Mouse (Mus musculus) MEL (cell line): Measurements from ENCODE around the gene Cdr2l. TPM values are rescaled to one million over a fixed set of nuclear protein-coding genes. Genes with fewer than 3 reads are reported as not detected.
A peak's percentile ranks its signal among the peaks of the same experiment; 100 is the strongest.

Experiments
- DNase-seq: peaks from one replicate; pipeline ENCODE4 v3.0.0; 2011; ENCODE audit warnings: low read depth, low spot score
- H3K27ac ChIP-seq: 2 replicates; pipeline ENCODE4 v1.5.1; 2012; ENCODE audit warnings: low read depth, mild to moderate bottlenecking, control low read depth, low read length, moderate library complexity; ENCODE audit not compliant: control insufficient read depth
- H3K27me3 ChIP-seq, 2 experiments: fragments of 150-350 bp in 1 of 2; sonication (generic) in 1 of 2; 2 replicates each; pipeline ENCODE4 v1.6.1; 2012; ENCODE audit warnings: low read length in 2 of 2, mild to moderate bottlenecking in 2 of 2, improper control_type of control experiment in 1 of 2, moderate library complexity in 1 of 2; ENCODE audit not compliant: insufficient read depth in 2 of 2, control insufficient read depth in 1 of 2
- H3K36me3 ChIP-seq, 2 experiments: 2 replicates each; pipeline ENCODE4 v1.6.1; 2012 to 2014; ENCODE audit warnings: low read length in 2 of 2, improper control_type of control experiment in 1 of 2, inconsistent platforms in 1 of 2, mild to moderate bottlenecking in 1 of 2; ENCODE audit not compliant: insufficient read depth in 2 of 2, control insufficient read depth in 1 of 2
- H3K4me1 ChIP-seq, 2 experiments: fragments of 150-350 bp in 1 of 2; sonication (generic) in 1 of 2; 2 replicates each; pipeline ENCODE4 v1.6.1; 2012; ENCODE audit warnings: low read length in 2 of 2, improper control_type of control experiment in 1 of 2, mild to moderate bottlenecking in 1 of 2; ENCODE audit not compliant: insufficient read depth in 2 of 2, control insufficient read depth in 1 of 2
- H3K4me3 ChIP-seq, 2 experiments: fragments of 150-350 bp in 1 of 2; sonication (generic) in 1 of 2; 2 replicates each; pipeline ENCODE4 v1.5.1; 2012; ENCODE audit warnings: low read depth in 2 of 2, low read length in 2 of 2, mild to moderate bottlenecking in 2 of 2, moderate library complexity in 2 of 2, control low read depth in 1 of 2, improper control_type of control experiment in 1 of 2; ENCODE audit not compliant: control insufficient read depth in 1 of 2, insufficient read depth in 1 of 2
- H3K79me2 ChIP-seq: 2 replicates; pipeline ENCODE4 v1.6.1; 2012; ENCODE audit warnings: mild to moderate bottlenecking, low read length, moderate library complexity; ENCODE audit not compliant: control insufficient read depth, poor library complexity, insufficient read depth
- H3K9ac ChIP-seq: 2 replicates; pipeline ENCODE4 v1.6.1; 2012; ENCODE audit warnings: low read depth, mild to moderate bottlenecking, control low read depth, low read length, moderate library complexity; ENCODE audit not compliant: control insufficient read depth, poor library complexity, severe bottlenecking
- H3K9me3 ChIP-seq: fragments of 150-350 bp; sonication (generic); replicated peaks from 2 replicates; pipeline ENCODE4 v1.6.1; 2012; ENCODE audit warnings: mild to moderate bottlenecking, low read length, improper control_type of control experiment, moderate library complexity; ENCODE audit not compliant: insufficient read depth
- BHLHE40 ChIP-seq: IDR thresholded peaks from 2 replicates; pipeline ENCODE4 v1.6.1; 2012; ENCODE audit warnings: low read depth, mild to moderate bottlenecking, inconsistent platforms, low read length, improper control_type of control experiment, borderline replicate concordance
- CHD1 ChIP-seq: IDR thresholded peaks from 2 replicates; pipeline ENCODE4 v1.6.1; 2012; ENCODE audit warnings: low read depth, mild to moderate bottlenecking, inconsistent platforms, low read length, improper control_type of control experiment
- CTCF ChIP-seq, 3 experiments: IDR thresholded peaks in 2 of 3; conservative IDR thresholded peaks in 1 of 3; 2 replicates each; pipeline ENCODE4 v1.5.1; 2011 to 2012; ENCODE audit warnings: low read length in 3 of 3, low read depth in 2 of 3, mild to moderate bottlenecking in 2 of 3, improper control_type of control experiment in 1 of 3, inconsistent platforms in 1 of 3, mixed read lengths in 1 of 3, moderate library complexity in 1 of 3; ENCODE audit not compliant: control insufficient read depth in 1 of 3, insufficient read depth in 1 of 3, poor library complexity in 1 of 3, severe bottlenecking in 1 of 3
- E2F4 ChIP-seq: IDR thresholded peaks from 2 replicates; pipeline ENCODE4 v1.6.1; 2011; ENCODE audit warnings: low read depth, low read length, improper control_type of control experiment, borderline replicate concordance
- ELF1 ChIP-seq: IDR thresholded peaks from 2 replicates; pipeline ENCODE4 v1.6.1; 2014; ENCODE audit warnings: low read depth, mild to moderate bottlenecking, inconsistent platforms, low read length, improper control_type of control experiment, moderate library complexity
- EP300 ChIP-seq, 2 experiments: IDR thresholded peaks; 2 replicates each; pipeline ENCODE4 v1.6.1; 2011; ENCODE audit warnings: improper control_type of control experiment in 2 of 2, low read length in 2 of 2, low read depth in 1 of 2, mild to moderate bottlenecking in 1 of 2
- ETS1 ChIP-seq: IDR thresholded peaks from 2 replicates; pipeline ENCODE4 v1.6.1; 2012; ENCODE audit warnings: low read depth, mild to moderate bottlenecking, inconsistent platforms, low read length, improper control_type of control experiment, moderate library complexity
- GABPA ChIP-seq: IDR thresholded peaks from 2 replicates; pipeline ENCODE4 v1.6.1; 2012; ENCODE audit warnings: low read depth, mild to moderate bottlenecking, inconsistent platforms, low read length, improper control_type of control experiment, moderate library complexity
- HCFC1 ChIP-seq: IDR thresholded peaks from 2 replicates; pipeline ENCODE4 v1.6.1; 2012; ENCODE audit warnings: low read depth, mild to moderate bottlenecking, inconsistent platforms, low read length, improper control_type of control experiment, moderate library complexity
- KAT2A ChIP-seq: conservative IDR thresholded peaks from 2 replicates; pipeline ENCODE4 v1.6.1; 2012; ENCODE audit warnings: low read depth, low read length, improper control_type of control experiment, inconsistent platforms
- MAX ChIP-seq: IDR thresholded peaks from 2 replicates; pipeline ENCODE4 v1.6.1; 2011; ENCODE audit warnings: low read length, improper control_type of control experiment
- MEF2A ChIP-seq: IDR thresholded peaks from 2 replicates; pipeline ENCODE4 v1.6.1; 2014; ENCODE audit warnings: low read depth, mild to moderate bottlenecking, inconsistent platforms, low read length, improper control_type of control experiment; ENCODE audit not compliant: poor library complexity, insufficient replicate concordance, severe bottlenecking; ENCODE audit errors: extremely low read depth
- MXI1 ChIP-seq: IDR thresholded peaks from 2 replicates; pipeline ENCODE4 v1.6.1; 2011; ENCODE audit warnings: mild to moderate bottlenecking, low read depth, low read length, improper control_type of control experiment
- POLR2A ChIP-seq, 2 experiments: IDR thresholded peaks; 2 replicates each; pipeline ENCODE4 v1.6.1; 2011 to 2012; ENCODE audit warnings: low read length in 2 of 2, mild to moderate bottlenecking in 2 of 2, control low read depth in 1 of 2, improper control_type of control experiment in 1 of 2, low read depth in 1 of 2, moderate library complexity in 1 of 2; ENCODE audit not compliant: control insufficient read depth in 1 of 2, insufficient read depth in 1 of 2, poor library complexity in 1 of 2
- POLR2AphosphoS2 ChIP-seq: IDR thresholded peaks from 2 replicates; pipeline ENCODE4 v1.6.1; 2011; ENCODE audit warnings: low read length, improper control_type of control experiment
- POLR2AphosphoS5 ChIP-seq: IDR thresholded peaks from 2 replicates; pipeline ENCODE4 v1.6.1; 2012; ENCODE audit warnings: low read depth, borderline replicate concordance, mild to moderate bottlenecking, inconsistent platforms, low read length, moderate library complexity, mixed read lengths
- RAD21 ChIP-seq: IDR thresholded peaks from 2 replicates; pipeline ENCODE4 v1.6.1; 2011; ENCODE audit warnings: mild to moderate bottlenecking, low read depth, low read length, improper control_type of control experiment
- RCOR1 ChIP-seq: IDR thresholded peaks from 2 replicates; pipeline ENCODE4 v1.6.1; 2012; ENCODE audit warnings: low read depth, mild to moderate bottlenecking, inconsistent platforms, low read length, improper control_type of control experiment
- SMC3 ChIP-seq: IDR thresholded peaks from 2 replicates; pipeline ENCODE4 v1.6.1; 2011; ENCODE audit warnings: low read depth, low read length, improper control_type of control experiment
- TAL1 ChIP-seq: IDR thresholded peaks from 2 replicates; pipeline ENCODE4 v1.6.1; 2012; ENCODE audit warnings: mild to moderate bottlenecking, inconsistent platforms, low read length, moderate library complexity, mixed read lengths
- TBP ChIP-seq: IDR thresholded peaks from 2 replicates; pipeline ENCODE4 v1.8.0; 2011; ENCODE audit warnings: low read depth, low read length, improper control_type of control experiment
- TCF12 ChIP-seq: IDR thresholded peaks from 2 replicates; pipeline ENCODE4 v1.6.1; 2014; ENCODE audit warnings: low read depth, mild to moderate bottlenecking, inconsistent platforms, low read length, improper control_type of control experiment, moderate library complexity
- UBTF ChIP-seq: IDR thresholded peaks from 2 replicates; pipeline ENCODE4 v1.6.1; 2012; ENCODE audit warnings: low read depth, mild to moderate bottlenecking, inconsistent platforms, low read length, improper control_type of control experiment, moderate library complexity, borderline replicate concordance; ENCODE audit not compliant: insufficient read depth
- USF1 ChIP-seq: IDR thresholded peaks from 2 replicates; pipeline ENCODE4 v1.6.1; 2014; ENCODE audit warnings: low read depth, mild to moderate bottlenecking, inconsistent platforms, low read length, improper control_type of control experiment, moderate library complexity
- USF2 ChIP-seq, 2 experiments: IDR thresholded peaks; 2 replicates each; pipeline ENCODE4 v1.6.1; 2011 to 2012; ENCODE audit warnings: improper control_type of control experiment in 2 of 2, low read length in 2 of 2, borderline replicate concordance in 1 of 2, inconsistent platforms in 1 of 2, low read depth in 1 of 2, mild to moderate bottlenecking in 1 of 2; ENCODE audit not compliant: insufficient read depth in 1 of 2
- ZC3H11A ChIP-seq: IDR thresholded peaks from 2 replicates; pipeline ENCODE4 v1.6.1; 2012; ENCODE audit warnings: low read depth, mild to moderate bottlenecking, inconsistent platforms, low read length, improper control_type of control experiment
- ZKSCAN1 ChIP-seq: IDR thresholded peaks from 2 replicates; pipeline ENCODE4 v1.6.1; 2012; ENCODE audit warnings: low read depth, mild to moderate bottlenecking, inconsistent platforms, low read length, improper control_type of control experiment, moderate library complexity
- ZMIZ1 ChIP-seq: IDR thresholded peaks from 2 replicates; pipeline ENCODE4 v1.6.1; 2012; ENCODE audit warnings: low read depth, mild to moderate bottlenecking, inconsistent platforms, low read length, improper control_type of control experiment, moderate library complexity
- ZNF384 ChIP-seq: IDR thresholded peaks from 2 replicates; pipeline ENCODE4 v1.6.1; 2012; ENCODE audit warnings: low read depth, mild to moderate bottlenecking, inconsistent platforms, low read length, improper control_type of control experiment
- polyA plus RNA-seq, 2 experiments: library from polyadenylated mRNA; stranded (reverse) in 1 of 2; unstranded in 1 of 2; fragments of >175 nt in 1 of 2; fragments of >200 nt in 1 of 2; gene quantifications; 2 replicates each; pipeline versions ENCODE4 v1.2.1 to v1.2.4; 2012; ENCODE audit warnings: low replicate concordance in 2 of 2, low read depth in 1 of 2; ENCODE audit not compliant: insufficient read length in 2 of 2, insufficient read depth in 1 of 2, missing spikeins in 1 of 2
- total RNA-seq: library from RNA; depleted of rRNA; stranded (reverse); fragments of 300-350 nt; gene quantifications from 2 replicates; pipeline ENCODE4 v1.2.3, GENCODE M21; 2012

Cdr2l gene
- total and polyA plus RNA-seq, 3 experiments = 5.2 to 8.2 TPM; not detected in 1

- H3K36me3 ChIP-seq = peaks cover 0 to 2% of the 10 kb centered on the region in 2 experiments; a peak in 1 of 4 replicates
- peaks cover 2 to 21% of the 10 kb centered on the region in 2 experiments; a peak in 2 of 4 replicates for H3K4me1 ChIP-seq
- H3K4me3 ChIP-seq = peak overlapping the region; percentile 42 to 59
- no peak overlapping the region for H3K27ac ChIP-seq
- no peaks in the 10 kb centered on the region for H3K27me3 ChIP-seq
- no peaks in the 10 kb centered on the region for H3K79me2 ChIP-seq
- no peak for TF ChIP-seq ETS1
- no peak for TF ChIP-seq UBTF
- TF ChIP-seq MXI1 = no peak
- TF ChIP-seq BHLHE40 = peak; percentile 82; the same call in 1 of the 2 replicates
- no peak for TF ChIP-seq ZC3H11A
- TF ChIP-seq POLR2A (IDR thresholded peaks at IDR 0.05; ENCODE audit: control insufficient read depth in 1 of 2, insufficient read depth in 1 of 2, low read depth in 1 of 2, low read length in 2 of 2, poor library complexity in 1 of 2) = no peak
- peak; percentile 96 for TF ChIP-seq USF1
- peak; percentile 53 to 74 for TF ChIP-seq USF2 (IDR thresholded peaks at IDR 0.05; ENCODE audit: borderline replicate concordance in 1 of 2, insufficient read depth in 1 of 2, low read depth in 1 of 2, low read length in 2 of 2)
- no peak for TF ChIP-seq GABPA
- TF ChIP-seq ZNF384 = no peak
- TF ChIP-seq E2F4 = no peak
- no peak for TF ChIP-seq RAD21
- TF ChIP-seq MAX = peak; percentile 60
- no peak for TF ChIP-seq SMC3
- no peak for TF ChIP-seq TBP
- TF ChIP-seq RCOR1 = no peak
- peak in 1 of 2 experiments; percentile 26; a peak in 1 of 4 replicates for TF ChIP-seq EP300 (IDR thresholded peaks at IDR 0.05; ENCODE audit: low read depth in 1 of 2, low read length in 2 of 2)
- peak in 2 of 3 experiments; percentile 22 to 35; a peak in 3 of 6 replicates for TF ChIP-seq CTCF (IDR thresholded peaks at IDR 0.05 in 2 of 3, conservative IDR thresholded peaks at IDR 0.05 in 1 of 3; ENCODE audit: control insufficient read depth in 1 of 3, insufficient read depth in 1 of 3, low read depth in 2 of 3, low read length in 3 of 3, poor library complexity in 1 of 3, severe bottlenecking in 1 of 3)
- no peak for TF ChIP-seq POLR2AphosphoS2
- no peak for TF ChIP-seq MEF2A
- no peak for TF ChIP-seq KAT2A
- no peak for TF ChIP-seq HCFC1
- no peak for TF ChIP-seq ELF1
- no peak for TF ChIP-seq ZMIZ1
- peak; percentile 62 for TF ChIP-seq TAL1
- no peak for TF ChIP-seq TCF12
- no peak for TF ChIP-seq POLR2AphosphoS5
- no peak for TF ChIP-seq ZKSCAN1
- no peak for TF ChIP-seq CHD1
- H3K9ac ChIP-seq = peak overlapping the region; percentile 31
- no peaks in the 10 kb centered on the region for H3K9me3 ChIP-seq
- DNase-seq = peak; percentile 86
Observed at GRCm38 (mm10) chr11:115348681-115349248, 33.0 kb upstream of the Cdr2l start.
